Mouse (Mus musculus) C2C12 (cell line): ENCODE measurements around the gene Dnaaf1. TPM values are rescaled to one million over a fixed set of nuclear protein-coding genes. Genes with fewer than 3 reads are reported as not detected.

ENCODE experiments used
- H3K27me3 ChIP-seq: one replicate; pipeline ENCODE4 v1.6.1; 2011; ENCODE audit not compliant: control insufficient read depth, insufficient read depth, insufficient read length
- H3K36me3 ChIP-seq: one replicate; pipeline ENCODE4 v1.6.1; 2011; ENCODE audit not compliant: control insufficient read depth, insufficient read depth
- H3K4me3 ChIP-seq: one replicate; pipeline ENCODE4 v1.5.1; 2011; ENCODE audit warnings: mild to moderate bottlenecking, control low read depth; ENCODE audit not compliant: poor library complexity, insufficient read depth, severe bottlenecking
- H3K79me2 ChIP-seq: one replicate; pipeline ENCODE4 v1.6.1; 2011; ENCODE audit not compliant: control insufficient read depth, insufficient read depth
- H3K79me3 ChIP-seq: one replicate; pipeline ENCODE4 v1.6.1; 2011; ENCODE audit warnings: low read depth, control low read depth
- H3ac ChIP-seq: one replicate; pipeline ENCODE3; 2011; ENCODE audit warnings: low read depth; ENCODE audit not compliant: control insufficient read depth, insufficient read length
- CEBPB ChIP-seq: IDR thresholded peaks from one replicate; pipeline ENCODE4 v1.6.1; 2011; ENCODE audit warnings: low read depth, mild to moderate bottlenecking, control low read depth, moderate library complexity
- CTCF ChIP-seq: IDR thresholded peaks from one replicate; pipeline ENCODE4 v1.5.1; 2011; ENCODE audit not compliant: control insufficient read depth, insufficient read depth, insufficient read length
- FOSL1 ChIP-seq: IDR thresholded peaks from one replicate; pipeline ENCODE4 v1.8.0; 2011; ENCODE audit warnings: mild to moderate bottlenecking, low read length; ENCODE audit not compliant: poor library complexity, insufficient read depth, severe bottlenecking
- MAX ChIP-seq: IDR thresholded peaks from one replicate; pipeline ENCODE4 v1.6.1; 2011; ENCODE audit warnings: mild to moderate bottlenecking, control low read depth
- MYOD1 ChIP-seq: IDR thresholded peaks from one replicate; pipeline ENCODE4 v1.6.1; 2011; ENCODE audit warnings: low read depth; ENCODE audit not compliant: control insufficient read depth, insufficient read length
- MYOG ChIP-seq: IDR thresholded peaks from one replicate; pipeline ENCODE4 v1.6.1; 2011; ENCODE audit not compliant: control insufficient read depth, insufficient read length; ENCODE audit errors: extremely low read depth
- USF1 ChIP-seq: IDR thresholded peaks from one replicate; pipeline ENCODE4 v1.6.1; 2011; ENCODE audit warnings: low read depth, mild to moderate bottlenecking, control low read depth, moderate library complexity
- polyA plus RNA-seq: library from polyadenylated mRNA; unstranded; fragments of >200 nt; fragmentation: generic; extraction: Trizol; gene quantifications from one replicate; pipeline ENCODE4 v1.2.1, GENCODE M21; 2012; ENCODE audit warnings: missing spikeins

Dnaaf1 gene
- polyA plus RNA-seq, 1 experiment, result 0.01 TPM

DNA sequence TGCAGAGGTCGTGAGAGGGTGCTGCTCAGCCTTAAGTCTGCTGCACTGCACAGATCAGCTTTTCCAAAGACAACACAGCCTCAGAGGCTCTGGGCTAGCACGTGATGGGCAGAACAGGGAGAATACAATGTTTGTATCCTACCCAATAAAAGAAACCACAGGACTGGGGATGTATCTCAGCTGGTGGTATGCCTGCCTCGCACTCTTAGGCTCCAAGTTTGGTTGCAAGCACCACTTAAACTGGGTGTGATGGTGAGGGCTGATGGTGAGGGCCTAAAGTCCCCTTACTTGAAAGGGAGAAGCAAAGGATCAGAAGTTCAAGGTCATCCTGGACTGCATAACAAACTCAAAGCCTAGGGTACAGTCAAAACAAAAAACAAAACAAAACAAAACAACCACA is 30.4 kb upstream of the Dnaaf1 start:
- no peak overlapping the region for H3ac ChIP-seq
- H3K36me3 ChIP-seq, result peaks cover 69% of the 10 kb centered on the region
- TF ChIP-seq CTCF, result no peak
- no peak overlapping the region for H3K4me3 ChIP-seq
- H3K79me3 ChIP-seq, result peaks cover 22% of the 10 kb centered on the region
- no peaks in the 10 kb centered on the region for H3K27me3 ChIP-seq
- peaks cover 49% of the 10 kb centered on the region for H3K79me2 ChIP-seq

DNA sequence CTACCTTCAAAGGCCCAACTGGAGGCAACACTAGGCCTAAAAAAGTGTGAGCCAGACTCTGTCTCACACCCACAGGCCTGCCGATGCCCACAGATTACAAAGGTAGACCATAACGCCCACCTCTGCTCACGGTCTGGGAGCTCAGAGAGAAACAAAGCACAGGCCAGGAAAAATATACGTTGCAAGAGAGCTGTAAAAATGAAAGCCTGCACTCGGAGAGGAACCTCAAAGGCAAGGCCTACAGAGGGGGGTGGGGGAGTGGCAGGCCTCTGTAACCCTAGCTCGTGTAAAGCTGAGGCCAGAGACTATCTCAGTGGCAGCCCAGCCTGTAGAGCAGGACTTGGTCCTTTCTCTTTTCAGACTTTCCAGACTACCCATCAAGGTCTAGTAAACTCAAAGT is 29.9 kb upstream of the Dnaaf1 start:
- H3K4me3 ChIP-seq, result no peak overlapping the region
- peaks cover 63% of the 10 kb centered on the region for H3K36me3 ChIP-seq
- H3K27me3 ChIP-seq, result no peaks in the 10 kb centered on the region

DNA sequence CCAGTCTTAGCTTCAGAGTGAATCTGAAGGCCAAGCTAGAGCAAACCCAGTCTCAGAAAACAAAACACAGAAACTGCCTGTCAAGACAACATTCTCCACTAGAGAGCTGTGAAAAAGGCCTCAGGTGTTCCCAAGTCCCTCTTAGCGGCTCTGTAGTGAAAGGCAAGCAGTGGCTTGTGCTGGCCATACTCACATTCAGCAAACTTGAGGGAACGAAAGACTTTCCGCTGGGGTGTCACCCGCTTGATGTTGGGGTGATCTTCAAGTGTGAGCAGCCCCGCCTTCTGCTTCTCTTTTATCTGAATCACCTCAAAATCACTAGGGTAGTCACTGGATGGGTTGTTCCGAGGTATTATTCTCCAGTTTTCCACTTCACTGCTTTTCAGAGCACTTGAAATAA is 29.2 kb upstream of the Dnaaf1 start:
- no peak overlapping the region for H3K4me3 ChIP-seq
- TF ChIP-seq MAX (no peak), MYOG (no peak), MYOD1 (no peak)
- no peaks in the 10 kb centered on the region for H3K27me3 ChIP-seq
- H3K79me3 ChIP-seq, result peaks cover 34% of the 10 kb centered on the region
- H3K36me3 ChIP-seq, result peaks cover 57% of the 10 kb centered on the region
- H3ac ChIP-seq, result no peak overlapping the region
- peaks cover 61% of the 10 kb centered on the region for H3K79me2 ChIP-seq

More for the DNA sequence above, 29.9 kb upstream of the Dnaaf1 start:
- TF ChIP-seq CEBPB (no peak), FOSL1 (no peak), MYOD1 (no peak), USF1 (no peak), MAX (no peak), CTCF (no peak), MYOG (no peak)
- Histone ChIP-seq H3ac (no peak overlapping the region), H3K79me2 (peaks cover 55% of the 10 kb centered on the region), H3K79me3 (peaks cover 28% of the 10 kb centered on the region)

DNA sequence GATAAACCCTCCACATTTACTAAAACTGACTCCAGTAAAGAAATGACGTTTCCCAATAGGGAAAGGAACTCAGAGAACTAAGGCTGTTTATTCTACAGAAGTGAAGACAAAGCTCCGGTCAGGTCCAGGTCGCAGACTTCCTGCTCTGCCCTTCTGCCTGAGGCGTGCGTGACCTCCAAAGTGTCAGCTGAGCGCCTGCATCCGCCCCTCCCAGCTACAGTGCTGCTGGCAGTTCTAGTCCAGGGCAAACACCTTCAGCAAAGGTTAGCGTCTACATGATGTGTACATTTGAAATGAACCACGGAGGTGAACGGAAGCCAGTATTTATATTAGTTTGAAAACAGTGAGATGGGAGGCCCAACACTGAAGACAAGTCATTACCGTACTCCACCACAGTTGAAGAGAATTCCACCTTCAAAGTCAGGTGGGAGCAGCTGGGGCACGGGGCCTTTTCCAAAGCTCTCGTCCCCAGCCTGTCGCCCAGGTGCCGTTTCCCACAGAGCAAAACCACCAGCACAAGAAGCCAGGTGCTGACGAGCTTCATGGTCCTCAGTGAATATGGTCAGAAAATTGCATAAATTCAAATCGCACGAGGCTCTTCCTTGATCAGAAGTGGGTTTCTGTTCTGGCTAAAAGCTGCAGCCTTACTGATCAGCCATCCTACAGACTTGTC is 27.9 kb upstream of the Dnaaf1 start:
- Histone ChIP-seq H3ac (no peak overlapping the region), H3K79me3 (peaks cover 48% of the 10 kb centered on the region), H3K4me3 (no peak overlapping the region), H3K79me2 (peaks cover 75% of the 10 kb centered on the region), H3K36me3 (peaks cover 44% of the 10 kb centered on the region), H3K27me3 (no peaks in the 10 kb centered on the region)
- TF ChIP-seq CTCF, result no peak
- no peak for TF ChIP-seq FOSL1
- no peak for TF ChIP-seq USF1
- TF ChIP-seq MYOG, result no peak
- TF ChIP-seq MYOD1, result no peak
- no peak for TF ChIP-seq CEBPB
- no peak for TF ChIP-seq MAX

DNA sequence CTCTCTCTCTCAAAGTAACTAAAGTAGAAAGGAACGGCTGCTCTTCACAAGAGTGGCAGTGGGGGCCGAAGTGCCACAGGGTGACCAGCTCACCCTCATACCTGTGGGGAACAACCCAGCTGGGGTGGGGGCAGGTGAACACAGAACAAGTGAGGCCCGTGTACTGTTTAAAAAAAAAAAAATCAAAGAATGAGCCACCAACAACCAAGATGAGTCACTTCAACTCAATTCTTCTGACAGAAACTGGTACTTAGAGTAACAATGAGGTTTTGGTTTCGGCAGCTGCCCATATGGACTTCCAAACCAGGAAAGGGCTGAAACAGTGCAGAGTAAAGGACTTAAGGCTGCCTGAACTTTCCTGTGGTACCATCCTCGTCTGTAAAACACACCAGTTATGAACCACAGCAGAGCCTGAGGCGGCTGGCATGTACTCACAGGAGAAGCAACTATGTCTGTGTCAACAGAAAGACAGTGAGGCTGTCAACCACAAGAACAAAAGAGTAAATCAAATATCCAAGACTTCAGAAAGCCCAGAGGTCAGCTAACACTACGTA is 26.4 kb upstream of the Dnaaf1 start:
- no peak for TF ChIP-seq MYOD1
- no peak for TF ChIP-seq CEBPB
- TF ChIP-seq USF1, result no peak
- no peak for TF ChIP-seq MAX
- no peak for TF ChIP-seq MYOG
- no peak for TF ChIP-seq FOSL1
- TF ChIP-seq CTCF, result no peak
- Histone ChIP-seq H3K79me2 (peaks cover 89% of the 10 kb centered on the region), H3K27me3 (no peaks in the 10 kb centered on the region), H3K4me3 (no peak overlapping the region), H3K79me3 (peaks cover 62% of the 10 kb centered on the region), H3K36me3 (peaks cover 31% of the 10 kb centered on the region), H3ac (no peak overlapping the region)

DNA sequence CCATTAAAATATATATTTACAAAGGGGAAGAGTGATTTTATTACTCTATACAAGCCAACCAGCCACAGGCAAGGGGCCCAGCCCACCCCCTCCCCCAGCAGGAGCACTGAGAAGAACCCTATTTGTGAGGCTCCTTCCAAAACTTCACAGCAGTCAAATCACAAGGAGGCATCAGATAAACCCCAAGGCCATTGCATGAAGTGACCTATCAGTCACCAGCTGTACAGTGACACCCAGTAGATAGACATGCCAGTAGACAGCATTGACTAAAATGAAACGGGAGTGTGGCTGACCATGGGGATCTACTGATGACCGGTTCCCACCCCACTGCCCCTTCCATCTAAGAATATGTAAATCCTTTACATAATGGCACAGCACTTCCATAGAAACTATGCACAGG is 22.1 kb upstream of the Dnaaf1 start:
- H3ac ChIP-seq, result no peak overlapping the region
- H3K27me3 ChIP-seq, result no peaks in the 10 kb centered on the region
- peaks cover 100% of the 10 kb centered on the region for H3K79me2 ChIP-seq
- peaks cover 8% of the 10 kb centered on the region for H3K36me3 ChIP-seq
- TF ChIP-seq MYOD1 (no peak), MYOG (no peak), CTCF (no peak), MAX (no peak), CEBPB (no peak), USF1 (no peak), FOSL1 (no peak)
- H3K79me3 ChIP-seq, result peaks cover 93% of the 10 kb centered on the region
- no peak overlapping the region for H3K4me3 ChIP-seq
